Mouse (Mus musculus) erythroblast, embryonic 14.5 days (primary cell): ENCODE data around the gene Lrrc38.

ENCODE experiments used
- GATA1 ChIP-seq: IDR thresholded peaks from 2 replicates; pipeline ENCODE4 v1.6.1; 2012; ENCODE audit warnings: low read length, inconsistent platforms, mixed read lengths
- TAL1 ChIP-seq: IDR thresholded peaks from 3 replicates; pipeline ENCODE4 v1.6.1; 2012; ENCODE audit warnings: low read length, inconsistent platforms, mixed read lengths

DNA sequence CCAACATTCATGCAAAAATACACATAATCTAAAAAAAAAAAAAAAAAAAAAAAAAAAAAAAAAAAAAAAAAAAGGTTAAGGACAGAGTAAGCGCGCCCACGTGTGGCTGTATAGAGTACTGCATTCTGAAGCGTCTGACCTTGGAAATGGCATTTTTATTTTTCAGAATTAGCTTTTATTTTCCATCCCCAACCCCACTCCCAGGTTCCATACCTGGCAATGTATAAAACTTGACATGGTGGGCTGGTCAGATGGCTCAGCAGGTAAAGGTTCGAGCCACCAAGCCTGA lies 31.1 kb downstream of the Lrrc38 start:
- no peak for TF ChIP-seq GATA1
- TF ChIP-seq TAL1, result no peak
